Mouse (Mus musculus): ENCODE results near the gene Gas2. TPM values are rescaled to one million over a fixed set of nuclear protein-coding genes. Genes with fewer than 3 reads are reported as not detected.

The Gas2 gene
- polyA plus RNA-seq, 1 experiment from 2014 or later = 17.2 TPM

- H3K27ac ChIP-seq (ENCODE audit: low read depth, low read length) = no peak overlapping the region
- 88% methylated on average over 4 of the region's 4 CpGs for WGBS
- no peaks in the 10 kb centered on the region for H3K36me3 ChIP-seq (ENCODE audit: control insufficient read depth, insufficient read depth, low read length)
- ATAC-seq (no peak), DNase-seq (ENCODE audit: low spot score) (no peak)
- no peaks in the 10 kb centered on the region for H3K9me3 ChIP-seq (replicated peaks; ENCODE audit: control insufficient read depth, low read length)
- no peak overlapping the region for H3K4me3 ChIP-seq (ENCODE audit: low read depth, low read length)
- no peak overlapping the region for H3K4me2 ChIP-seq (ENCODE audit: low read length)
- no peaks in the 10 kb centered on the region for H3K4me1 ChIP-seq (ENCODE audit: control insufficient read depth, insufficient read depth, low read length)
- H3K27me3 ChIP-seq (replicated peaks; ENCODE audit: control insufficient read depth, insufficient read depth, low read length) = no peaks in the 10 kb centered on the region
- H3K9ac ChIP-seq (ENCODE audit: low read length) = no peak overlapping the region
Observed at GRCm38 (mm10) chr7:51894133-51894801, 32.5 kb downstream of the Gas2 start.

DNA sequence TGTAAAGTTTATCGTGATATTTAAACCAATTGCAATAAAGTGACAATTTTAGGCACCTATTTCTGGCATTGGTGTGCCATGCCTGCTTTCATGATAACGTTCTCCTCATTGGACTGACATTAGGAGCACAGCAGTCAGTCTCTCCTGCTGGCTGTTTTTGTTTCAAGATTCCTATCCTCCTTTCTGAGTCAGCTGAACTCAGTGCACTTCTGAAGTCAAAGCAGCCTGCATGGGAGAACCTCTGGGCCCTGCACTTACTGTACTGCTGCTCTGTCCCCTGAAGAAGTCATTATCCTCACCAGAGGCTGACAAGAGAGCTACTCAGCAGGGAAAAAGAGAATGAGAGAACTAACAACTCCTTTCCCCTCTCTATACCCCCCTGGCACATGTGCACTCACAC is 33.1 kb downstream of the Gas2 start:
- no peaks in the 10 kb centered on the region for H3K27me3 ChIP-seq (replicated peaks; ENCODE audit: control insufficient read depth, insufficient read depth, low read length)
- no peak overlapping the region for H3K27ac ChIP-seq (ENCODE audit: low read depth, low read length)
- no peak overlapping the region for H3K4me3 ChIP-seq (ENCODE audit: low read depth, low read length)
- 64% methylated on average over 2 of the region's 2 CpGs for WGBS
- H3K4me2 ChIP-seq (ENCODE audit: low read length) = no peak overlapping the region
- DNase-seq (ENCODE audit: low spot score) (no peak), ATAC-seq (no peak)
- no peaks in the 10 kb centered on the region for H3K9me3 ChIP-seq (replicated peaks; ENCODE audit: control insufficient read depth, low read length)
- H3K4me1 ChIP-seq (ENCODE audit: control insufficient read depth, insufficient read depth, low read length) = no peaks in the 10 kb centered on the region
- H3K9ac ChIP-seq (ENCODE audit: low read length) = no peak overlapping the region
- no peaks in the 10 kb centered on the region for H3K36me3 ChIP-seq (ENCODE audit: control insufficient read depth, insufficient read depth, low read length)

- Histone ChIP-seq H3K4me3 (ENCODE audit: low read depth, low read length) (no peak overlapping the region), H3K9ac (ENCODE audit: low read length) (no peak overlapping the region), H3K27me3 (replicated peaks; ENCODE audit: control insufficient read depth, insufficient read depth, low read length) (no peaks in the 10 kb centered on the region), H3K4me2 (ENCODE audit: low read length) (no peak overlapping the region), H3K9me3 (replicated peaks; ENCODE audit: control insufficient read depth, low read length) (no peaks in the 10 kb centered on the region), H3K36me3 (ENCODE audit: control insufficient read depth, insufficient read depth, low read length) (no peaks in the 10 kb centered on the region), H3K4me1 (ENCODE audit: control insufficient read depth, insufficient read depth, low read length) (no peaks in the 10 kb centered on the region), H3K27ac (ENCODE audit: low read depth, low read length) (peak overlapping the region; percentile 39; the same call in 1 of the 2 replicates)
- WGBS = 49% methylated on average over 6 of the region's 6 CpGs
- ATAC-seq (peak; percentile 50; the same call in 1 of the 2 replicates), DNase-seq (ENCODE audit: low spot score) (peak; percentile 50)
Observed at GRCm38 (mm10) chr7:51899066-51899465, 37.3 kb downstream of the Gas2 start.

- Histone ChIP-seq H3K4me1 (ENCODE audit: control insufficient read depth, insufficient read depth, low read length) (peaks cover 7% of the 10 kb centered on the region; the same call in 1 of the 2 replicates), H3K36me3 (ENCODE audit: control insufficient read depth, insufficient read depth, low read length) (no peaks in the 10 kb centered on the region), H3K4me2 (ENCODE audit: low read length) (no peak overlapping the region), H3K9me3 (replicated peaks; ENCODE audit: control insufficient read depth, low read length) (no peaks in the 10 kb centered on the region), H3K27me3 (replicated peaks; ENCODE audit: control insufficient read depth, insufficient read depth, low read length) (no peaks in the 10 kb centered on the region), H3K4me3 (ENCODE audit: low read depth, low read length) (no peak overlapping the region), H3K9ac (ENCODE audit: low read length) (no peak overlapping the region), H3K27ac (ENCODE audit: low read depth, low read length) (no peak overlapping the region)
- ATAC-seq = peak; percentile 40; the same call in 1 of the 2 replicates
- 85% methylated on average over 3 of the region's 3 CpGs for WGBS
- peak; percentile 20 for DNase-seq (ENCODE audit: low spot score)
Observed at GRCm38 (mm10) chr7:51913292-51914050, 51.7 kb downstream of the Gas2 start.

DNA sequence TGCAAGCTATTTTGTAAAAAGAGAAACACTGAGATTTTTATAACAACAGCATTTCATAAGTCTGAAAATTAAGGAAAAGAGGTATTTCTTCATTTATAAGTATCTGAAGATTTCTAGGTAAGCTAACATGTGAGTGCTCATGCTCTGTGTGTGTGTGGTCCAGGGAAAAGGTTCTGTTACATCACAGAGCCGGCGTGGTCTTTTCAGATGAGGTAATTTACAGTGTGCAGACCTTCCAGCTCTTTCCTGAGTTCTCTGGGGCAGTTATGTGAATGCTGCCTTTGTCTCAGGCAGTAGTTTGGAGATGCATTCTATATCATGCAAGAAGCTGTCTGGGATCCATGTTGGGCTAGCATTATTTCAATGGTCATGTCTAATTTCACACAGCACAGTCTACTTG is 52.3 kb downstream of the Gas2 start:
- H3K4me1 ChIP-seq (ENCODE audit: control insufficient read depth, insufficient read depth, low read length) = peaks cover 7% of the 10 kb centered on the region; the same call in 1 of the 2 replicates
- H3K9me3 ChIP-seq (replicated peaks; ENCODE audit: control insufficient read depth, low read length) = no peaks in the 10 kb centered on the region
- 66% methylated on average over 2 of the region's 2 CpGs for WGBS
- no peak for DNase-seq (ENCODE audit: low spot score)
- no peaks in the 10 kb centered on the region for H3K36me3 ChIP-seq (ENCODE audit: control insufficient read depth, insufficient read depth, low read length)
- H3K9ac ChIP-seq (ENCODE audit: low read length) = no peak overlapping the region
- H3K27ac ChIP-seq (ENCODE audit: low read depth, low read length) = no peak overlapping the region
- no peak overlapping the region for H3K4me2 ChIP-seq (ENCODE audit: low read length)
- no peaks in the 10 kb centered on the region for H3K27me3 ChIP-seq (replicated peaks; ENCODE audit: control insufficient read depth, insufficient read depth, low read length)
- no peak overlapping the region for H3K4me3 ChIP-seq (ENCODE audit: low read depth, low read length)
- ATAC-seq = no peak

- H3K4me2 ChIP-seq (ENCODE audit: low read length) = peak overlapping the region; percentile 16; the same call in 1 of the 2 replicates
- H3K27ac ChIP-seq (ENCODE audit: low read depth, low read length) = peak overlapping the region; percentile 70; the same call in 1 of the 2 replicates
- peak; percentile 84 for ATAC-seq
- H3K9ac ChIP-seq (ENCODE audit: low read length) = peak overlapping the region; percentile 29
- H3K4me1 ChIP-seq (ENCODE audit: control insufficient read depth, insufficient read depth, low read length) = no peaks in the 10 kb centered on the region; the same call in 1 of the 2 replicates
- no peak overlapping the region for H3K4me3 ChIP-seq (ENCODE audit: low read depth, low read length)
- no peaks in the 10 kb centered on the region for H3K27me3 ChIP-seq (replicated peaks; ENCODE audit: control insufficient read depth, insufficient read depth, low read length)
- DNase-seq (ENCODE audit: low spot score) = peak; percentile 61
- 26% methylated on average over 10 of the region's 10 CpGs for WGBS
- H3K9me3 ChIP-seq (replicated peaks; ENCODE audit: control insufficient read depth, low read length) = no peaks in the 10 kb centered on the region
- no peaks in the 10 kb centered on the region for H3K36me3 ChIP-seq (ENCODE audit: control insufficient read depth, insufficient read depth, low read length)
Observed at GRCm38 (mm10) chr7:51928761-51929519, 67.1 kb downstream of the Gas2 start.

GRCm38 (mm10) chr7:51931217-51931616 is 69.4 kb downstream of the Gas2 start:
- no peak overlapping the region for H3K4me3 ChIP-seq (ENCODE audit: low read depth, low read length)
- no peak overlapping the region for H3K27ac ChIP-seq (ENCODE audit: low read depth, low read length)
- H3K4me2 ChIP-seq (ENCODE audit: low read length) = no peak overlapping the region
- ATAC-seq = no peak
- 75% methylated on average over 4 of the region's 4 CpGs for WGBS
- no peaks in the 10 kb centered on the region for H3K36me3 ChIP-seq (ENCODE audit: control insufficient read depth, insufficient read depth, low read length)
- DNase-seq (ENCODE audit: low spot score) = no peak
- no peaks in the 10 kb centered on the region; the same call in 1 of the 2 replicates for H3K4me1 ChIP-seq (ENCODE audit: control insufficient read depth, insufficient read depth, low read length)
- no peak overlapping the region for H3K9ac ChIP-seq (ENCODE audit: low read length)
- no peaks in the 10 kb centered on the region for H3K27me3 ChIP-seq (replicated peaks; ENCODE audit: control insufficient read depth, insufficient read depth, low read length)
- no peaks in the 10 kb centered on the region for H3K9me3 ChIP-seq (replicated peaks; ENCODE audit: control insufficient read depth, low read length)

DNA sequence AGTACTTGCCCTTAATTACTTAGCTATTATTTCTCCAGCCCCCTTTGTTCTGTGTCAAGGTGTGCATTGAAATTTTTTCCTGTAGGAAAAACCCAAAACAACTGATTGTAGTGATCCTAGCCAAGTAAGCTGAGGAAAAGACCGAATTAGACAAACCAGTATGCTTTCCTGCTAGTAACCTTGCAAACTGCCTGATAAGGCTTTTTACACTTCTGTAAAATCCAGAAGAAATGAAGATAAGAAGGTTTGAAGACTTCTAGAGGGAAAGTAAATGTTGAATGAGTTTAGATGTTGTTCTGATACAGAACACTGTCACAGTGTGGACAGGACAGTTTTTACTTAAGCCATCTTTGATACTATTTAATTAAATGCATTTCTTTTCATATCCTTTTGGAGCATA is 75.5 kb downstream of the Gas2 start:
- no peak for DNase-seq (ENCODE audit: low spot score)
- Histone ChIP-seq H3K4me2 (ENCODE audit: low read length) (no peak overlapping the region), H3K27me3 (replicated peaks; ENCODE audit: control insufficient read depth, insufficient read depth, low read length) (no peaks in the 10 kb centered on the region), H3K27ac (ENCODE audit: low read depth, low read length) (no peak overlapping the region), H3K9ac (ENCODE audit: low read length) (no peak overlapping the region), H3K36me3 (ENCODE audit: control insufficient read depth, insufficient read depth, low read length) (no peaks in the 10 kb centered on the region), H3K4me3 (ENCODE audit: low read depth, low read length) (no peak overlapping the region), H3K9me3 (replicated peaks; ENCODE audit: control insufficient read depth, low read length) (no peaks in the 10 kb centered on the region), H3K4me1 (ENCODE audit: control insufficient read depth, insufficient read depth, low read length) (no peaks in the 10 kb centered on the region)
- WGBS = 88% methylated on average over 1 of the region's 1 CpGs
- ATAC-seq = no peak

Data from forebrain, embryonic 14.5 days (tissue).